Mouse (Mus musculus) layer of hippocampus, postnatal 36 days (tissue): ENCODE results near the gene Sqstm1. TPM values are rescaled to one million over a fixed set of nuclear protein-coding genes. Genes with fewer than 3 reads are reported as not detected.

Experiments
- DNase-seq, 2 experiments: peaks; one replicate each; pipeline ENCODE4 v3.0.0; 2022
- total RNA-seq, 2 experiments: library from RNA; stranded (reverse); gene quantifications; 2 replicates each; pipeline ENCODE4 v1.2.3; 2021

Gene Sqstm1
- total RNA-seq, 2 experiments from 2014 or later, result 426 to 430 TPM

GRCm38 (mm10) chr11:50230481-50231304 lies 20.1 kb upstream of the Sqstm1 start:
- no peak for DNase-seq

GRCm38 (mm10) chr11:50229252-50229910 lies 18.8 kb upstream of the Sqstm1 start:
- no peak for DNase-seq

- no peak for DNase-seq
Observed at GRCm38 (mm10) chr11:50228772-50229171, 18.1 kb upstream of the Sqstm1 start.

- DNase-seq, result no peak
Observed at GRCm38 (mm10) chr11:50227736-50228135, 17.1 kb upstream of the Sqstm1 start.

- DNase-seq, result no peak
Observed at GRCm38 (mm10) chr11:50227226-50227625, 16.6 kb upstream of the Sqstm1 start.

GRCm38 (mm10) chr11:50226406-50226805 lies 15.8 kb upstream of the Sqstm1 start:
- no peak for DNase-seq

- no peak for DNase-seq
Observed at GRCm38 (mm10) chr11:50225611-50226378, 15.2 kb upstream of the Sqstm1 start.

GRCm38 (mm10) chr11:50224671-50225530 lies 14.3 kb upstream of the Sqstm1 start:
- peak; percentile 87 to 89 for DNase-seq

- DNase-seq, result no peak
Observed at GRCm38 (mm10) chr11:50223783-50224662, 13.4 kb upstream of the Sqstm1 start.

GRCm38 (mm10) chr11:50222559-50223276 lies 12.1 kb upstream of the Sqstm1 start:
- DNase-seq, result no peak

GRCm38 (mm10) chr11:50219833-50220232 lies 9.2 kb upstream of the Sqstm1 start:
- DNase-seq, result no peak

- no peak for DNase-seq
Observed at GRCm38 (mm10) chr11:50217811-50218210, 7.2 kb upstream of the Sqstm1 start.

GRCm38 (mm10) chr11:50216724-50217366 lies 6.2 kb upstream of the Sqstm1 start:
- no peak for DNase-seq

- no peak for DNase-seq
Observed at GRCm38 (mm10) chr11:50215633-50216032, 5.0 kb upstream of the Sqstm1 start.

- no peak for DNase-seq
Observed at GRCm38 (mm10) chr11:50214631-50215030, 4.0 kb upstream of the Sqstm1 start.

- no peak for DNase-seq
Observed at GRCm38 (mm10) chr11:50212848-50213758, 2.5 kb upstream of the Sqstm1 start.

GRCm38 (mm10) chr11:50212060-50212739 lies 1.6 kb upstream of the Sqstm1 start:
- DNase-seq, result no peak
